Mouse (Mus musculus) left cerebral cortex, adult 8-10 months (tissue): ENCODE measurements at regions not wholly inside any gene's neighbourhood (a gene's known extent, or its start where the extent isn't known, plus 50 kb on each side); places are given as distances from the start of the nearest gene placed in this dataset.

Experiments
- DNase-seq, 2 experiments: peaks; one replicate each; pipeline ENCODE4 v3.0.0; 2022; ENCODE audit warnings: low spot score in 2 of 2

DNA sequence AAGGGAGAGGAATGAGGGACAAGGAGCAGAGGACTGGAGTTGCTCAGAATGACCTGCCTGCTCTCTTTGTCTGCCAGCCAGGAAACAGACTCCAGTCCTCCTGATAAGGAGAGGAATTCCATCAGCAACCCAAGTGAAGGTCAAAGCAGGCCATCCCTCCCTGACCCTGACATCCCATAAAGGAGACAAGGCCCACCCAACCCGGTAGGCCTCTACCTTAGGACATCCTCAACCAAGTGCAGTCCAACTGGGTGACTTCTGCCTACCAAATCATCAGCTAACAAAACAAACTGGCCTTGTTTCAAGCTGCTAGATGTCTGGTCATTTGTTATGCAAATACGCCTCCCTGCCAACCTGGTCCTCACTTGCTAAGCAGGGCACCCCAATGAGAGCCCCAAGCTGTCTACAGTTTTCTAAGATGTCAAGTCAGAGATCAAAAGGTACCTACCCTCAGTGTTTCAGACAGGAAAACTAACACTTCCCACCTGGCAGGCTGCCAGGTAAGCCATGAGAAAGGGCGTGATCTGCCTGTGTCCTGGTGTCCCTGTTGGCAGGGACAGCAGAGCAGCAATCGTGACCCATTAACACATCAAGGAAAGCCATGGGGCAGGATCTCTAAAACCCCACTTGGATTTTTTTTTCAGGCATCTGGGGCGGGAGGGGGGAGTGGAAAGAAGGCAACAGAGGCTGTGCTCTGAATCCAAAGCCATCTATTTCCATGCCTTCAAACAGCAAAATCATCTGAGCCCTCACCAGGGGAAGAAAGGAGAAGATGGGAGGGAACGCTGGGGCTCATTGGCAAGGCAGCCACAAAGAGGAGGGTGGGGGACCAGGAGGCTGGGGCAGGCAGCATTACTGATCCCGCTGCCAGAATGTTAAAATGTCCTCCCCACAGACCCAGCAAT lies 227.6 kb upstream of the Cdh5 start:
- no peak for DNase-seq

DNA sequence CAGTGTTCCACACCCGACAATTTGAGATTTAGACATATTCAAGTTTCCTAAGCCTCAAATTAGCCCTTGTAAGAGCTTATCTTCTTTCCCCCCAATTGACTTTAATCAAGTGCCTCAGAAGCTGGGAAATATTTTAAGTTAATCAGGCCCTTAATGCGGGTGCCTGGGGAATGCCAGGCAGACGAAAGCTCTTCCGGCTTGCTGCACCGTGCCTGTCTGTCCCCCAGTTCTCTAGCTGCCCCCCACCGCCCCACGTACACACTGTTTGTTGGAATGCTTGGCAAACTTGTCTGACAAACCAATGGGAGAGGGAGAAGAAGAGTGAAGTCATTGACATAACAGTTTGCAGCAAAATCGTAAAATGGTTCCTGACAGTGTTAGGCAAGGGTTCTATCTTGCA lies 226.9 kb upstream of the Cdh5 start:
- DNase-seq: no peak

DNA sequence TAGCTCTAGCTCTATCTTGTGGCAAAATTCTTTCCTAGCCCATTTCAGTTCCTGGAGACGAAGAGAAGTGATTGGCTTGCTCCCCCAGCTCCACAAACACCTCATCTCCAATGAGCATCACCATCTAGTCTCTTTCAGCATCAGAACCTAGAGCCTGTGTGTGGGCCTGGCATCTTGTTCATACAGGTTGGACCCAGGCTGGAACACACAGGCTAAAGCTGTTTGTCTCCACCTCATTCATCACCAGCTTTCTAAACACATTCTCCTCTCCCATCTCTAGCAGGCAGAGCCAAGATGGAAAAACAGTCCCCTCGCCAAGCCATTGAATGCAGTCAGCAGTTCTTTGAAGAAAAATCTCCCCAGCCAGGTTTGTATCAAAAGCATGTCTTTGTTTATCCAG lies 221.9 kb upstream of the Cdh5 start:
- DNase-seq: no peak

DNA sequence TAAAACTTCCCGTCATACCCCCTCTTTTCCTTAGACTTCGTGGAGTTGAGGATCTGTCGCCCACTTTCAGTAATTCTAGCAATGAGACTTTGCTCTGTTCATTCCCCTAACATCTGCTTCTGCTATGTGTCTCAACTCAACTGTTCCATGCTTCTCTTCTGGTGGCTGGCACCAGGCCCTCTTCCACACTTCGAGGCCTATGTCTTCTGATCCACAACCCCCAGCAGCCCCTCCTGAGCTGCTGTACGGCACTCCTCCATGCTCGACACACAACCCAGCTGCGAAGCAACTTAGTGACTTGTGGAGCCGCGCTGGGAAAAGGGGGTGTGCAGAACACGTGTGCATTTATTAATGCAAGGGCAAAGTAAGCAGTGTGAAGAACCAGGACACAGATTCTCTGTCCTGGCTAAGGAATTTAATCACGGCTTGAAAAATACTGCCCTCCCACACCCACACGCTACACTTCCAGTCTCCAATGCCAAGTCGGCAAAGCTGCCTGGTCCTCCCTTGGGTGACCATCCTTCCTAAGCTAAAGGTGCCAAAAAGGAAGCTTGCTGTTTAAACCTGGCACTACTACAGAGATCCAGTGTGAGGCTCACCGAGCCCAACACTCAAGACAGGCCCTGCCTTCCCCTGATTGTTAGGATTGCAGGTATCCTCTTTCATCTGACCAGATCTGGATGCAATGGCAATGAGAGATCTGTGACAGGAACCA lies 220.8 kb upstream of the Cdh5 start:
- no peak for DNase-seq

DNA sequence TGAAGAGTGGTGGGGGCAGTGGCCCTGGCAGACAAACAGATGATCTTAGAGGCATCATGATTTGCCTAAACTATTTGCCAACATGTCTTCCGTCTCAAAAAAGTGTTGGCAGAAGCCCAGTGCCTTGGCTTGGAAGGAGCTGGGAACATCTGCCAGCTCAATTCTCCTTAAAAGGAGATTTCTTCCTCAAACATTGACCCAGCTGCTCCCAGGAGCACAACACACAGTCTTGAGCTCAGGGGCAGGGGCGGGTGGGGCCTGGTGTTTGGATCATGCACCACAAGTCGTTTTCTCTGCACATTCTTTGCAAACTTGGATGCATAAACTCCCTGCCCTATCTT lies 220.3 kb upstream of the Cdh5 start:
- no peak for DNase-seq

DNA sequence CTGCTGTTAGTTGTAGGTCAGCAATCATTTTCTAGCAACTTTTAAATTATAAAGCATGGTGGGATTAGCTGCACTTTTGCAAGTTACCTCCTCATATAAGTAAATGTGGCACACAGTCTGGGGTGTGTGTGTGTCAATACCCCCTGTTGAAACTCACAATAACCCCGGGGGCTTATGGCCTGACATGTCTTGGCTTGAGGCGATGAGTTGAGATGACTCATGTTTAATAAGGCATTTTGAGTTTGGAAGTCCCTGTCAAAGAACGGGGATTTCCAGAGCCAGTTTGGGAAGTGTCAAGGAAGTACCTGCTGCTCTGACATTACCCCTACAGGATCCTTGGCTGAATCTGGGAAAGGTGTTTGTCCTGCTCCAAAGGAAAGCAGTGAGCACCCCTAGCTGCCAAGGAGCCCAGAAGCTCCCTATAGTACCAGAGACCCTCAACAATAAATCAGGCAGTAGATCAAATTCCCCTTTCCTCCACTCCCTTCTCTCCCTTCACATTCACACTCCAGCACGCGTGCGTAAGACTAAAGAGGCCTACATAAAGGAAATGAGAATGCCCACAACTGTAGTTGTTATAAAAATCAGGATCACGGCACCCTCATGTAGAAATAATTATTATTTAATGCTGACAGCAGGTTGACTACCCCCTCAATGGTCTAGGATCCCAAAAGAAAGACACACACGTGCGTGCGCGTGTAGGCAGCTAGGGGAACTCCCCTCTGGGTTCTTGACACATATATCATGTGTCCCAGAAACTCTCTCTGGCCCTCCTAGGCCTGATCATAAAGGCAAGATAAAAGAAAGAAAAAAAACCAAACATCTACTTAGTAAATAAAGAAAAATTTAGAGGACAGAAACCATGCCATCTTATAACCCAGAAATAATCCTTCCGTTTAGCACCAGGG lies 216.3 kb upstream of the Cdh5 start:
- no peak for DNase-seq

DNA sequence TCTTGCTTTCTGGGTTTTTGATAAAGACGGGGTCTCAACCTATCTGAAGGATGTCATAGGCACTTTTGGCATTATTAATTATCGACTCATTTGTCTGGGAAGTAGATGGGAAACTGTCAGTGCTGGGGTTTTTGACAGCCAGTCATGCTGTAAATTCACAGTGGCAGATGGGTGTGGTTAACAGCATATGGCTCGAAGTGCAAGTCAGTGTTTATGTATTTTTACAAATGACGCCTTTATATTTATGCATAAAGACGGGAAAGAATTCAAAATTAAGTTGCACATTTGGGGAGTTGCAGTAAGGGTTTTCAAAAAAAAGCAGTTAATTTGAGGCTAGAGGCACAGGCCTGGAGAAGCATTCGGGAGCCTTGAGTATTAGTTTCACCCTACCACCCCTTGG lies 206.8 kb upstream of the Cdh5 start:
- DNase-seq: no peak

DNA sequence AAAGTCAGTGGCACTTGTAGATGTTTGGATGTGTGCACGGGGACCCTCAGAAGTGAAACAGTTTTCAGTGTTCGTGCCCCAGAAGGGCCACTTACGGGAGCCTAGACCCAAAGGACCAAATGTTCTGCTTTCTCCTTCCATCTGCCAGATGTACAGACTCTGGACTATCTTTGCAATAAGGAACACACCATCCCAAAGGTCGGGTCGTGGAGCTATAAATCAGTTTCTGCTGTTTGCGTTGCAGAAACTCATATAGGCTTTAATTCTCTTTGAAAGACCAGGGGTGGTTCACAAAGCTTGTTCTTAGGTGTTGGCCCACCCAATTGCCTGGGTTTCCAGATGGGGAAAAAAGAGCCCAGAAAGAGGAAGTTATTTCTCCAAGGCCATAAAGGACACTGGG lies 206.3 kb upstream of the Cdh5 start:
- DNase-seq: no peak

DNA sequence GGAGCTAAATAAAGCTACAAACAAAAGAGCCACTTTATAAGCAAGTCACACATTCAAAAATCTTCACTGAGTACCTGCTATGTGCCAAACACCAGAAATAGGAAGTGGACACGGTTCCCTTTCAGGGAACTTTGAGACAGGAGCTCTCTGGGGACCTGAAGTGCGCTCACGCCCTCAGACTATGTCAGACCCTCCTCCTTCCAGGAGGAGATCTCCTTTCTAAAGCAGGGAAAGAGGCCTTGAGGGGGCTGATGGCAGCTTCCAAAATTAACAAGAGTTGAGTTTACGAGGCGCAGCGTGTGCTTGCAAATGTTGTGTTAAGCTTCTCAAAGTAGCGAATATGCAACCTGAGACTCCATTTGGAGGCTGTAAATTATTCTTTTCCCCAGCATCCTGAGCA lies 204.0 kb upstream of the Cdh5 start:
- DNase-seq: no peak

DNA sequence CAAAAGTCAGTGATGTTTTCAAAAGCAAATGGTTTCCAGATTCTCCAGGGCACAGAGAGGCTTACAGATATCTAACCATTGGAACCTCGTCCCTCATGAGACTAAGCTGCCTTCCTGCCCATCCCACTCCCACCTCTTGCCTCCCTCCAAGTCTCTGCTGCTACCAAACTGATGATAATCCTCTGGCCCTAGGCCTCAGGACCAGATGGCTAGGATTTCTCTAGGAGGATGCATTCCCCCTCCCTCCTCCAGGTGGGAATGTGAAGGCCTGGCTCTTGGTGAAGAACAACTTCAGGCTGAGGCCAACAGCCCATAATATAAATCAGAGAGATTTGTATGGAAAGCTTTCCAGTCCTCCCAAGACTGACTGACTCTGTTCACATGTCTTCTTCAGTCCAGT lies 198.9 kb upstream of the Cdh5 start:
- DNase-seq: no peak

DNA sequence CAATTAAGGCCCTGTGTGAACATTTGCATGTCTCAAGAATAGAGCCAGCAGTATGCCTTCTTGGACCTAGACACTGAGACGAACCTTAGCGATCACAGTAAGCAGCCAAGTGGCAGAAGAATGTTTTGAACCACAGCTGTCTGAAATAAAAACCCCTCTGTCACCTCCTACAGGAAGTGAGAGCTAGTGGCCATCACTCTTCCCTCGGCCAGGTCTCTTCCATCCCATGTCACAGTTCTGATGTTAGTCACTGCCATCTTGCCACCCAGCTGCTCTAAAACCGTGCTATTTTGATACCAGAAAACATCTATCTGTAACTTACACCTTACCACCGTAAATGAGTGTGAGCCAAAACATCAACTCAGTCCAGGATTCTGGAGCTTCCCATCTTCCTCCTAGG lies 197.8 kb upstream of the Cdh5 start:
- no peak for DNase-seq

DNA sequence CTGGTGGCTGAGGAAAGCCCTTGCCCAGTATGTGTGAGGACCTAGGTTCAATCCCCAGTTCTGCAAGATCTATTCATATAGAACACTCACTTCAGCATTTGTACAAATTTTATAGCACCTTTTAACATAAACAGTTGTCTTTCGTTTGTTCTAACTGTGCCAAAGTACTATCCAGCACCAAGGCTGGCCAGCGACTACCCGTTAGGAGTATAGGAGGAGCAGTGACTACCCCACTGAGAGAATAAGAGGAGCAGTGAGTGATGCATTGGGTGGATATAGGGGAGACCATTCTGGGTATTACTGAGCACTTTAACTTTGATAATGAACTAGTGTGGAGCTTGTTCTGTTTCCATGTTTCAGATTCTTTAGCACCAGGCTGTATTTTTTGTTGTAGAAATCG lies 193.8 kb upstream of the Cdh5 start:
- DNase-seq: no peak

DNA sequence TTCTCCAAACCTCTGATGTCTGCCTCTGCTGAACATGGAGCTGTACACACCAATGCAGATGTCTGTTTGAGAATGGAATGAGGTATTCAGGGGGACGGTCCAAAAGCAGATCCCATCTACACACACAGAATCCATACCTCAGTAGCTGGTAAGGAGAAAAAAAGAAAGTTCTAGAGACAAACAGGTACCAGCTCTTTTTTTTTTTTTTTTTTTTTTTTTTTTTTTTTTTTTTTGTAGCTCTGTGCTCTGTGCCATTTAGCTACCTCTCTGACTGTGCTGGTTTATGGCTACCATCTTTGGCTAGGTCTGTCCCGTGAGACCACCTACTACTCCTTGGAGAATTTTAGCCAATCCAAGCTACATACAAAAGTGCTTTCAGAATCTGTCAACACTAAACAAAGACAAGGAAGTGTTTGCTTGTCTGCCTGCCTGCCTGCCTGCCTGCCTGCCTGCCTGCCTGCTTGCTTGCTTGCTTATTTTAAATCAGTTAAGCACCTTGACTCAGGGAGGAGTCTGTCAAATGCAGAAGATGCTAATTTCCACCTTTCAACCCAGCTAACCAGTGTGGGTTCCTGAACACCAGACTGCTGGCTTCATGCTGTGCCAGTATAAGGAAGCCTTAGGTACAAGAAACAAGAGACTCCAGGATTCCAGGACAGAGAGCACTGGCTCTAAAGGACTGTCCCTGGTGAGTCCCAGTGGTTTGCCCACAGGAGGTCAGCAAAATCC lies 190.0 kb upstream of the Cdh5 start:
- DNase-seq: no peak

DNA sequence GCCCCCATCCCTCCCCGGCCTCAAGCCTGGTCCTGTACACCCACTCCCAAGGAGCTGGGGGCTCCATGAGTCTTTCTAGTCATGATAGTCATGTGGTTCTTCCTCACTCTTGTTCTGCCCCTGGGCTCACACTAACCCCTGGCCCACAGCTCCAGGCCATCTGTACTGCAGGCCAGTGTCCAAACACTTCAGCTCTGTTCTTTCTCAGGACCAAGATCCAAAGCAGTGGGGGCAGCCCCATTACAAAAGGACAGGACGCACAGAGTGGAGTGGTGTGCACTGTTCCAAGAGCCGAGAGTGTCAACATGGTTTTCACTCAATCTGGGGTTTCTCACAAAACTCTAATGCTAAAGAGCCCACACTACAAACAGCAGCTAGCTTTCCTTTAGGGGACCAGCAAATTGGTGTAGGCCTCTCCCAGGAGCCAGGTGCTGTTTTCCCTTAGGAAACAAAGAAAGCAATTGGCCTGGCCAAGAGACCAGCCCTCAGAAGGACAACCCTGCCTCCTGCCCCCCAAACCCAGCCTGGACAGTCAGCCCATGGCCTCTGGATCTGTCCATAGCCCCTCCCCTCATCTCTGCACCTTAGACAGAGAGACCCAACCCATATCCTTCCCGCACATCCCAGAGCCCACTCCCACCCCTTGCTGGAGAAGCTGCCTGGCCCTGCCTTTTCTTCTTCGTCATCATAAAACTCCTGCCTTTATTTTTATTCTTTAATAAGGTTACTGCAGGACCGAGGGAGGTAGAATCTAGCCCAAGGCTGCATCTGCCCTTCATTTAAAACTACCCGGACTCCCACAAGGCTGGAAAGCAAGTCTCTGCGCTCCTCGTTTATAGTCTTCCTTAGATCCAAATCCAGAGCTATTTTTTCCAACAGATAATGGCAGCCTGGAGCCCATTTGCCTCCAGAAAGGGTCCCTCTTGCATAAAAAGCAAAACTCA lies 188.2 kb upstream of the Cdh5 start:
- no peak for DNase-seq

DNA sequence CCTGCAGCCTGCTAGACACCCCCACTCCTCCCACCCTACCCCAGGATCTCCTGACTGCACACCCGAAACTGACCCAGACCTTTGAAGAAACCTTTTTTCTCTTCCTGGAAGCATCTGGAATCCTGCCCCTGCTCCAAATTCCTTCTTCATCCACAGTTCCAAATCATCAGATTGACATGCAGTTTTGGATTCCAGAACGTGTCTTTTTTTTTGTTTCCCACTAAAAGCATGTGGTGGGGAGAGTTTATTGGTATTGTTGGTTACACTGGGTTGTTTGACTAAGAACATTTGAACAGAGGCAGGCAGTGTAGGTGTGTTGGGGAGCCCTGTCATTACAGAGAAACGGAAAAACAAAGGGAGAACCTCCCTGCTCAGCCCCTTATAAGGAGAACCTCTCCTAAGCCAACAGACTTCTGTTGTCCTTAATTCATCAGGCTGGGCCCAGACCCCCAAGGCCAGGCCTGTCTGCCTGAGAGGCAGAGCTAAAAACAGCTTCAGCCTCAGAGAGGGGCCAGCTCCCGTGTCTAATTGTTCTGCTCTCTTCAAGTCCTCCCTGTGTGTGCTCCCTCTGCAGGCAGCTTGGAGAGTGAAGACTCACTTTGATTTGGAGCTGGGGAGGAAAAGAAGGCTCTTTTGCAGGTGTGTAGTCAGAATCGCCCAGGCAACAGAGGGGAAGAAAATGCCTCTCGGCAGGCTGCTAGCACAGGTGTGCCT lies 187.3 kb upstream of the Cdh5 start:
- DNase-seq: peak; percentile 7 to 36

DNA sequence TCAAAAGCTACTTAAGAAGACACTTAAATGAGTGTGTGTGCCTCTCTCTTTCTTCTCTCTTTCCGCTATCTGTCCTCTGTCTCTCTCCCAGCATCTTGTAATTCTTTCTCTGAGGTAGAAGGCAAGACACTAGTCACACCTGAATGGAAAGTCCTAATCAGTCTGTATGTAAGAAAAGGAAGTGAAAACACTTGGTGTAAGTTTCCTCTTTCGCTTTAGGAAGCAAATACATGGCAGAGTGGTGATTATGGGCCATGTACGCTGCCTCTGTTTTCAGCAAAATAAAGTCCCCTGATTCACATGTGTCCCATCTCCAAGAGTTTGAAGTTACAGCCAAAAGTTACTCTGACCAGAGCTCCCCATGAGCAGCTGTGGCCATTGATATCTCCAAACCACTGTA lies 182.1 kb upstream of the Cdh5 start:
- no peak for DNase-seq

DNA sequence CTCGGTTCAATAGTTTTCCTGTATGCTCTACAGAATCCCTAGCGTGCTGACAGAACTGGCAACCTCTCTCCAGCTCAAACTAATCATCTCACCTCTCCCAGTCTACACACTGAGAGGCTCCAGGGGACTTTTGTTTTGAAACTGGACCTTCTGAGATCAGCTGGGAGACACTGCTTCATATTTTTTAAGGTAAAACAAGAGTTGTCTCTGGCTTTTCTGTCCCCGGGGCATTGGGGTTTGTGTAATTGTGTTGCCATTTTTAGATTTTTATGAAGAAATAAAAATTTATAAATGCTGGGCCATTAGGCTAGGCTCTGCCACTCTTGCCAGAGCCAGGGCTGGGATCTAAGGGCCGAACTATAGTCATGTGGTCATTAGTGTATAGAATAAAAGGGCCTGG lies 179.8 kb upstream of the Cdh5 start:
- DNase-seq: no peak

DNA sequence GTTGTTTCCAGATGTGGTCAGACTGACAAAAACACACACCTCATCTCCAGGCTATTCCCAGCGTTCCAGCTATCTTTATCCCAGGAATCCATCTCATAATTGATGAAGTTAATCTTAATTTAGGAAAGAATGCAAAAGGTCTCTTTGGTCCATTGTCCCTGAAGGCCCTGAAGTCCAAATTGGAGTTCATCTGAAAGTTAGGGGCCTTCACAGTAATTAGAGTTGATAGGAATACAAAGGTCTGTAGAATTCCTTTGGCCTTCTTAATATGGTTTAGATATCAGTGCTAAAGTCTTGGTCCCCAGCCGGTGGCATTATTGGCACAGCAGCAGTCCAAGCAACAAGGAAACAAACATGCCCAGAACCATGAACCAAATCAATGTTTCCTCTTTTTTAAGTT lies 178.7 kb upstream of the Cdh5 start:
- DNase-seq: no peak

DNA sequence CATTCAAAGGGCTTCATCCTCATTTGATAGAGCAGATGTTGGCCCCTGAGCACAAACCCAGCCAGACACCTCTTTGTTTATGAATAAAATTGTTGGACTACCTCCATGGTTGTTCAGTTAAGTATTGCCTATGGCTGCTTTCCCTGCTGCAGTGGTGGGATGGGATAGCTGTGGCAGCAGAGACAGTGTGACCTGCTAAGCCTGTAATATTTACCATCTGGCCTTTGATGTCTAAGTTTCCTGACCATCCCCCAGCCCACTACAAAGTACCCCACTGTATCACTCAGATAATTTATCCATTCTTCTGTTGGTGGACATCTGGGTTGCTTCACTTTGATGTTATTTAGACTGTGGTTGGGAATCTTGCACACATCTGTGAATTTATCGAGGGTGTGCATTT lies 168.7 kb upstream of the Cdh5 start:
- no peak for DNase-seq

DNA sequence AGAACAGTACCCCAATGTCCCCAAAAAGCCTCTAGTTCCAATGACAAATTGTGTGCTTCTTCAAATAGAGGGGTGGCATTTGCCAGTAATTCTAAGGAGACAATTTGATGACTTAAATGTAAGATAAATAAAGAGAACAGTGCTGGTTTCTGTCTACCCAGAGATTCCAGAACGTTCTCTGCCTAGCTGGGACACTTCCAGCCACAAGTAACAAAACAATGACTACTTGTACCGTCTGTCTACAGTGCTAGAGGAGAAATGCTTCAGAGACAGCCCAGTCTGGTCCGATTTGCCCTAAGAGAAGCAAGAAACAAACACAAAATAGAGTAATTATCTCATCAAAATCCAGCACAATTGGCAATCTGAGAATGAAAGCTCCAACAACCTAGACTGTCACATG lies 164.9 kb upstream of the Cdh5 start:
- DNase-seq: no peak
